8 mouse cellular contexts compared by ENCODE assay signal in the genomic region with DNA sequence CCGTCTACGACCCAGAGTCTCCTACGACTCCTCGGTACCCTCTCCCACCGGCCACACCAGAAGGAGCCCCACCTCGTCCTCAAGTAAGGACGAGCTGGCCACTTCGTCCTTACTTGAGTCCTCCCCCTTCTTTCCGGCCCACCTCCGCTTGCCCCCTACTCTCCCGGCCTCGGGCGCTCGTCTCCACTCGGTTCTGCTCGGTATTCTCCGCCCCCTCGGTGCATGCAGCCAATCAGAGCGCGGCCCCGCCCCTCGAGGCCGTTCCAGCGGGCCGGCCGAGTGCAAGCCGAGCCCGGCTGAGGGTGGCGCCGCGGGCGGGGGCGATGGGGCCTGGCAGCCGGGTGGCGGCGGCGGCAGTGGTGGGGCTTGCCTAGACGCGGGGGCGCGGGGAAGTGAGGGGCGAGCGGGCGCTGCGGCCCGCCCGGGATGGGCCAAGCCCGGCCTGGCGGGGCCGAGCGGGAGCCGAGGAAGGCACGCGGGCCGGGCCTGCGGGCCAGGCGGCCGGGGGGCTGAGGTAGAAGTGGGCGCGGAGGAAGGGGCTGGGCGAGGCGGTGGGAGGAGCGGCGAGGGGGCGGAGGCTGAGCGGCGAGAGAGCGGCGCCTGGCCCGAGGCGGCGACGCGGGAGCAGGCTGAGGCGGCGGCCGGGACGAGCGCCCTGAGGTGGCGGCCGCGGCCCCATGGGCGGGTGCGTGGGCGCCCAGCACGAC. TPM values are rescaled to one million over a fixed set of nuclear protein-coding genes. Genes with fewer than 3 reads are reported as not detected.
DNase-seq lines count a peak whose midpoint lies in the region; ATAC-seq and TF ChIP-seq lines count a peak whose summit lies in the region.

Ubtd2 (plus strand) TSS at position 571 of the 707 bp plus-strand sequence.

- in situ Hi-C loops in CH12.LX (cut with MboI; ENCODE audit: low pct_ligation_motif_present, low pct_unique_long_range_greater_than_20kb, low sequenced_read_pairs), result loop anchor here (5.0 kb wide), 2 partner anchors 32 to 137 kb away; no protein-coding TSS in a partner anchor

- no peak within 1 kb of the TSS for H3K27ac ChIP-seq in CH12.LX (ENCODE audit: insufficient read depth, low read depth)
- peak within 1 kb of the TSS; percentile 98 for H3K27ac ChIP-seq in forebrain, embryonic 12.5 days
- H3K27ac ChIP-seq in heart, postnatal 0 days (ENCODE audit: low read depth), result peak within 1 kb of the TSS; percentile 94
- H3K27ac ChIP-seq in liver, embryonic 16.5 days (ENCODE audit: low read length), result peak within 1 kb of the TSS; percentile 82
- peak within 1 kb of the TSS; percentile 99 for H3K27ac ChIP-seq in neural tube, embryonic 13.5 days (replicated peaks)
- H3K27ac ChIP-seq in testis, adult 2 months (ENCODE audit: control insufficient read depth, insufficient read depth, low read depth, low read length), result peak within 1 kb of the TSS; percentile 94

- H3K79me2 ChIP-seq in CH12.LX (replicated peaks; ENCODE audit: control insufficient read depth, extremely low read depth, insufficient read depth, poor library complexity, severe bottlenecking), result no peaks in the 10 kb centered on the region

- TF ChIP-seq EP300 in CH12.LX (IDR thresholded peaks at IDR 0.05; ENCODE audit: low read length), result no peak
- TF ChIP-seq EP300 in heart, postnatal 0 days (IDR thresholded peaks at IDR 0.05; ENCODE audit: low read depth), result no peak

- peak within 1 kb of the TSS; percentile 61 for H3K9ac ChIP-seq in CH12.LX (ENCODE audit: insufficient read depth, low read depth)
- H3K9ac ChIP-seq in forebrain, embryonic 12.5 days, result peak within 1 kb of the TSS; percentile 88
- peak within 1 kb of the TSS; percentile 77 for H3K9ac ChIP-seq in heart, postnatal 0 days (replicated peaks; ENCODE audit: low read depth, low read length)
- H3K9ac ChIP-seq in liver, embryonic 16.5 days (ENCODE audit: low read depth, low read length), result peak within 1 kb of the TSS; percentile 84
- H3K9ac ChIP-seq in neural tube, embryonic 13.5 days, result peak within 1 kb of the TSS; percentile 92

- no peaks in the 10 kb centered on the region for H3K9me3 ChIP-seq in CH12.LX (replicated peaks; ENCODE audit: low read length)
- H3K9me3 ChIP-seq in forebrain, embryonic 12.5 days, result no peaks in the 10 kb centered on the region
- H3K9me3 ChIP-seq in heart, postnatal 0 days (replicated peaks; ENCODE audit: control insufficient read depth, low read length), result no peaks in the 10 kb centered on the region
- H3K9me3 ChIP-seq in liver, embryonic 16.5 days (replicated peaks; ENCODE audit: control insufficient read depth, low read length), result no peaks in the 10 kb centered on the region
- H3K9me3 ChIP-seq in neural tube, embryonic 13.5 days, result no peaks in the 10 kb centered on the region

- under 1% methylated on average over 79 of the region's 86 CpGs for WGBS in forebrain, embryonic 12.5 days
- WGBS in heart, postnatal 0 days, result 0% methylated on average over 58 of the region's 86 CpGs
- under 1% methylated on average over 66 of the region's 86 CpGs for WGBS in liver, embryonic 16.5 days (ENCODE audit: insufficient replicate concordance)
- WGBS in neural tube, embryonic 13.5 days, result under 1% methylated on average over 83 of the region's 86 CpGs

- H3K4me1 ChIP-seq in CH12.LX (ENCODE audit: control insufficient read depth in 1 of 2, insufficient read depth in 2 of 2), result peaks cover 4 to 20% of the 10 kb centered on the region in 2 experiments; a peak in 3 of 4 replicates
- H3K4me1 ChIP-seq in forebrain, embryonic 12.5 days, result peaks cover 20% of the 10 kb centered on the region
- peaks cover 9% of the 10 kb centered on the region for H3K4me1 ChIP-seq in heart, postnatal 0 days (ENCODE audit: control insufficient read depth, insufficient read depth)
- H3K4me1 ChIP-seq in liver, embryonic 16.5 days (ENCODE audit: control insufficient read depth, low read depth, low read length), result peaks cover 17% of the 10 kb centered on the region
- H3K4me1 ChIP-seq in neural tube, embryonic 13.5 days (replicated peaks), result peaks cover 29% of the 10 kb centered on the region
- no peaks in the 10 kb centered on the region; the same call in 1 of the 2 replicates for H3K4me1 ChIP-seq in testis, adult 2 months (ENCODE audit: control insufficient read depth, insufficient read depth, low read length)

- H3K4me3 ChIP-seq in CH12.LX (replicated peaks in 1 of 3; ENCODE audit: low read depth in 2 of 3, low read length in 2 of 3, poor library complexity in 1 of 3), result peak within 1 kb of the TSS; percentile 55 to 78 (median 73)
- H3K4me3 ChIP-seq in forebrain, embryonic 12.5 days (replicated peaks), result peak within 1 kb of the TSS; percentile 79
- H3K4me3 ChIP-seq in heart, postnatal 0 days (ENCODE audit: low read depth, low read length), result peak within 1 kb of the TSS; percentile 69
- peak within 1 kb of the TSS; percentile 87 for H3K4me3 ChIP-seq in liver, embryonic 16.5 days (ENCODE audit: low read depth, low read length)
- H3K4me3 ChIP-seq in neural tube, embryonic 13.5 days, result peak within 1 kb of the TSS; percentile 89
- peak within 1 kb of the TSS; percentile 96 for H3K4me3 ChIP-seq in testis, adult 2 months (ENCODE audit: control insufficient read depth, low read depth, low read length)

- no peak for TF ChIP-seq RAD21 in CH12.LX (IDR thresholded peaks at IDR 0.05; ENCODE audit: low read depth, low read length)

- ATAC-seq in forebrain, embryonic 12.5 days (ENCODE audit: low FRiP score), result peak; percentile 98
- ATAC-seq in heart, postnatal 0 days (ENCODE audit: insufficient read depth, low read depth), result peak; percentile 96
- peak; percentile 96 for ATAC-seq in liver, embryonic 16.5 days (ENCODE audit: low read depth)
- ATAC-seq in neural tube, embryonic 13.5 days (ENCODE audit: low read depth), result peak; percentile 98

- peak; percentile 58; the same call in 1 of the 2 replicates for TF ChIP-seq POLR2A in CH12.LX (IDR thresholded peaks at IDR 0.05; ENCODE audit: low read depth, low read length)
- TF ChIP-seq POLR2A in testis, adult 2 months (IDR thresholded peaks at IDR 0.05; ENCODE audit: control insufficient read depth, low read depth, low read length), result peak; percentile 58

- H3K4me2 ChIP-seq in CH12.LX (ENCODE audit: insufficient read depth, low read depth, poor library complexity, severe bottlenecking), result peak within 1 kb of the TSS; percentile 73
- H3K4me2 ChIP-seq in forebrain, embryonic 12.5 days, result peak within 1 kb of the TSS; percentile 92
- H3K4me2 ChIP-seq in heart, postnatal 0 days (ENCODE audit: low read depth, low read length), result peak within 1 kb of the TSS; percentile 98
- H3K4me2 ChIP-seq in liver, embryonic 16.5 days (ENCODE audit: low read depth, low read length), result peak within 1 kb of the TSS; percentile 99
- peak within 1 kb of the TSS; percentile 76 for H3K4me2 ChIP-seq in neural tube, embryonic 13.5 days

- DNase-seq in CH12.LX (ENCODE audit: extremely low read depth), result peak; percentile 92
- DNase-seq in c-Kit-positive CD71-positive TER-119-negative erythroid progenitor cells, embryonic 14.5 days (ENCODE audit: low read depth), result peak; percentile 90
- DNase-seq in heart, postnatal 0 days (ENCODE audit: low spot score), result peak; percentile 92
- peak; percentile 99 for DNase-seq in kidney, postnatal 4 days

- dilution Hi-C loops in CH12.LX (cut with MboI; ENCODE audit: extremely low pct_ligation_motif_present, extremely low pct_unique_long_range_greater_than_20kb, low sequenced_read_pairs), result no loop called here

- peaks cover 12% of the 10 kb centered on the region for H3K27me3 ChIP-seq in CH12.LX (replicated peaks)
- H3K27me3 ChIP-seq in forebrain, embryonic 12.5 days, result peaks cover 13% of the 10 kb centered on the region
- no peaks in the 10 kb centered on the region for H3K27me3 ChIP-seq in heart, postnatal 0 days (ENCODE audit: control insufficient read depth, insufficient read depth, low read length)
- peaks cover 18% of the 10 kb centered on the region for H3K27me3 ChIP-seq in liver, embryonic 16.5 days (ENCODE audit: control insufficient read depth, insufficient read depth, low read depth, low read length)
- no peaks in the 10 kb centered on the region for H3K27me3 ChIP-seq in neural tube, embryonic 13.5 days
- H3K27me3 ChIP-seq in testis, adult 2 months (ENCODE audit: control insufficient read depth, insufficient read depth, low read length), result no peaks in the 10 kb centered on the region

- no peak for TF ChIP-seq CTCF in CH12.LX (conservative IDR thresholded peaks at IDR 0.05 in 1 of 2, IDR thresholded peaks at IDR 0.05 in 1 of 2; ENCODE audit: low read depth in 2 of 2, low read length in 2 of 2)
- TF ChIP-seq CTCF in heart, postnatal 0 days (IDR thresholded peaks at IDR 0.05; ENCODE audit: low read depth), result no peak
- TF ChIP-seq CTCF in testis, adult 2 months (IDR thresholded peaks at IDR 0.05; ENCODE audit: control insufficient read depth, insufficient read depth, insufficient replicate concordance, low read depth, low read length), result no peak

- H3K36me3 ChIP-seq in CH12.LX (replicated peaks in 1 of 2; ENCODE audit: control insufficient read depth in 1 of 2, insufficient read depth in 1 of 2, low read length in 1 of 2), result no peaks in the 10 kb centered on the region
- H3K36me3 ChIP-seq in forebrain, embryonic 12.5 days (replicated peaks), result no peaks in the 10 kb centered on the region
- H3K36me3 ChIP-seq in heart, postnatal 0 days (replicated peaks; ENCODE audit: control insufficient read depth, insufficient read depth, low read length), result no peaks in the 10 kb centered on the region
- H3K36me3 ChIP-seq in liver, embryonic 16.5 days (ENCODE audit: control insufficient read depth, insufficient read depth), result no peaks in the 10 kb centered on the region
- H3K36me3 ChIP-seq in neural tube, embryonic 13.5 days, result no peaks in the 10 kb centered on the region
- no peaks in the 10 kb centered on the region for H3K36me3 ChIP-seq in testis, adult 2 months (ENCODE audit: control insufficient read depth, insufficient read depth, low read length)

TF ChIP-seq in CH12.LX, 34 proteins besides CTCF, POLR2A, EP300 and RAD21 (continues in another document):
- TF ChIP-seq MXI1 (IDR thresholded peaks at IDR 0.05; ENCODE audit: low read depth, low read length) (peak; percentile 41), TCF12 (IDR thresholded peaks at IDR 0.05; ENCODE audit: low read depth, low read length) (peak; percentile 42; the same call in 1 of the 2 replicates), JUN (IDR thresholded peaks at IDR 0.05; ENCODE audit: insufficient read depth, low read depth, low read length) (no peak), UBTF (IDR thresholded peaks at IDR 0.05; ENCODE audit: low read depth, low read length) (peak; percentile 83)

RNA-seq across cellular contexts. Expression of gene Ubtd2, which starts in this region (rescaled TPM):
- 10.3 and 13.4 TPM in 2 replicates for total RNA-seq in CH12.LX (2012; rRNA removed)
- total RNA-seq in CH12.LX (2014; rRNA removed), result 17.8 and 21.4 TPM in 2 replicates
- polyA plus RNA-seq in CH12.LX (2012; ENCODE audit: insufficient read length, low read depth), result 17.4 and 18.2 TPM in 2 replicates
- 68.3 and 72.7 TPM in 2 replicates for polyA plus RNA-seq in forebrain, embryonic 12.5 days (2016; fragmentation: Nextera tagmentation; extraction: Ambion mirVana)
- total RNA-seq in heart, postnatal 0 days (2014; rRNA removed; ENCODE audit: low replicate concordance), result 22.1 and 25.0 TPM in 2 replicates
- polyA plus RNA-seq in heart, postnatal 0 days (2015; fragmentation: Nextera tagmentation; extraction: Ambion mirVana), result 11.5 and 11.6 TPM in 2 replicates
- 3.8 and 4.5 TPM in 2 replicates for polyA plus RNA-seq in liver, embryonic 16.5 days (2015; fragmentation: Nextera tagmentation; extraction: Ambion mirVana)
- polyA plus RNA-seq in neural tube, embryonic 13.5 days (2015; fragmentation: Nextera tagmentation; extraction: Ambion mirVana), result 46.8 and 54.8 TPM in 2 replicates
- 109 and 120 TPM in 2 replicates for polyA plus RNA-seq in testis, adult 2 months (2012; rRNA removed)
